Mouse (Mus musculus): ENCODE measurements at regions not wholly inside any gene's neighbourhood (a gene's known extent, or its start where the extent isn't known, plus 50 kb on each side); places are given as distances from the start of the nearest gene placed in this dataset.

DNA sequence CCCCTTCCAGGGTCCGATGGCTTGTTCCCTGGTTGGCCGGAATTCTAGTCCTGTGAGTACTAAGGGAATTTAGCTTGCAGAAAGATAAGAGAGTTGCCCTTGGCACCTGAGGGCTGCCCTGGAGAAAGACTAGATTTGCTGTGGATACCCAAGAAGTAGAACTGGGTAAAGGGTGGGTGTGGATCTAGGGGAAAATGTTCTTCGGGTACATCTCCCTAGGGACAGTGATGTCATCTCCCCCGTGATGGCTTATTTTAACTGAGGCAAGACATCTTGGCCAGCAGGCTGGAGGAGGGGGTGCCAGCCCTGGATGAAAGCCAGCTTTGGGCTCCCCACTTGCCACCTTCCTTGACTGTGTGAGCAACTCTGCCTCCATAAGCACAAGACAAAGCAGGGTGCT, 77.5 kb downstream of the Fam43a start:
- no peaks in the 10 kb centered on the region for H3K36me3 ChIP-seq (replicated peaks; ENCODE audit: control insufficient read depth, insufficient read depth, low read depth, low read length)
- DNase-seq (ENCODE audit: low spot score) = no peak
- no peaks in the 10 kb centered on the region for H3K4me1 ChIP-seq (ENCODE audit: control insufficient read depth, insufficient read depth, low read length)
- WGBS = 83% methylated on average over 4 of the region's 4 CpGs
- H3K9me3 ChIP-seq (replicated peaks; ENCODE audit: control insufficient read depth, low read length) = no peaks in the 10 kb centered on the region
- H3K4me3 ChIP-seq (ENCODE audit: low read depth, low read length) = no peak overlapping the region
- H3K27me3 ChIP-seq (ENCODE audit: control insufficient read depth, insufficient read depth, low read length) = no peaks in the 10 kb centered on the region
- no peak for ATAC-seq (replicated peaks; ENCODE audit: insufficient number of reproducible peaks, low FRiP score, low TSS enrichment, low read depth)
- H3K4me2 ChIP-seq (ENCODE audit: low read depth, low read length) = no peak overlapping the region
- H3K27ac ChIP-seq (replicated peaks; ENCODE audit: low read depth, low read length) = no peak overlapping the region
- no peak overlapping the region for H3K9ac ChIP-seq (replicated peaks; ENCODE audit: low read length)

GRCm38 (mm10) chr16:30677896-30678707, 78.6 kb downstream of the Fam43a start:
- no peaks in the 10 kb centered on the region for H3K27me3 ChIP-seq (ENCODE audit: control insufficient read depth, insufficient read depth, low read length)
- WGBS = 79% methylated on average over 7 of the region's 7 CpGs
- ATAC-seq (replicated peaks; ENCODE audit: insufficient number of reproducible peaks, low FRiP score, low TSS enrichment, low read depth) = no peak

GRCm38 (mm10) chr16:30678708-30679492, 79.4 kb downstream of the Fam43a start:
- Histone ChIP-seq H3K4me1 (ENCODE audit: control insufficient read depth, insufficient read depth, low read length) (no peaks in the 10 kb centered on the region), H3K27me3 (ENCODE audit: control insufficient read depth, insufficient read depth, low read length) (no peaks in the 10 kb centered on the region), H3K4me2 (ENCODE audit: low read depth, low read length) (no peak overlapping the region), H3K9me3 (replicated peaks; ENCODE audit: control insufficient read depth, low read length) (no peaks in the 10 kb centered on the region), H3K4me3 (ENCODE audit: low read depth, low read length) (no peak overlapping the region), H3K36me3 (replicated peaks; ENCODE audit: control insufficient read depth, insufficient read depth, low read depth, low read length) (no peaks in the 10 kb centered on the region), H3K27ac (replicated peaks; ENCODE audit: low read depth, low read length) (no peak overlapping the region), H3K9ac (replicated peaks; ENCODE audit: low read length) (no peak overlapping the region)
- DNase-seq (ENCODE audit: low spot score) (no peak), ATAC-seq (replicated peaks; ENCODE audit: insufficient number of reproducible peaks, low FRiP score, low TSS enrichment, low read depth) (no peak)
- WGBS = 86% methylated on average over 9 of the region's 9 CpGs

More at GRCm38 (mm10) chr16:30677896-30678707, 78.6 kb downstream of the Fam43a start:
- no peak overlapping the region for H3K9ac ChIP-seq (replicated peaks; ENCODE audit: low read length)
- H3K36me3 ChIP-seq (replicated peaks; ENCODE audit: control insufficient read depth, insufficient read depth, low read depth, low read length) = no peaks in the 10 kb centered on the region
- no peaks in the 10 kb centered on the region for H3K9me3 ChIP-seq (replicated peaks; ENCODE audit: control insufficient read depth, low read length)
- no peak overlapping the region for H3K27ac ChIP-seq (replicated peaks; ENCODE audit: low read depth, low read length)
- no peak for DNase-seq (ENCODE audit: low spot score)
- H3K4me3 ChIP-seq (ENCODE audit: low read depth, low read length) = no peak overlapping the region
- no peak overlapping the region for H3K4me2 ChIP-seq (ENCODE audit: low read depth, low read length)
- H3K4me1 ChIP-seq (ENCODE audit: control insufficient read depth, insufficient read depth, low read length) = no peaks in the 10 kb centered on the region

- Histone ChIP-seq H3K4me2 (ENCODE audit: low read depth, low read length) (no peak overlapping the region), H3K27ac (replicated peaks; ENCODE audit: low read depth, low read length) (no peak overlapping the region), H3K4me3 (ENCODE audit: low read depth, low read length) (no peak overlapping the region), H3K36me3 (replicated peaks; ENCODE audit: control insufficient read depth, insufficient read depth, low read depth, low read length) (no peaks in the 10 kb centered on the region), H3K9me3 (replicated peaks; ENCODE audit: control insufficient read depth, low read length) (no peaks in the 10 kb centered on the region), H3K4me1 (ENCODE audit: control insufficient read depth, insufficient read depth, low read length) (no peaks in the 10 kb centered on the region), H3K27me3 (ENCODE audit: control insufficient read depth, insufficient read depth, low read length) (no peaks in the 10 kb centered on the region), H3K9ac (replicated peaks; ENCODE audit: low read length) (no peak overlapping the region)
- 89% methylated on average over 3 of the region's 3 CpGs for WGBS
- ATAC-seq (replicated peaks; ENCODE audit: insufficient number of reproducible peaks, low FRiP score, low TSS enrichment, low read depth) (no peak), DNase-seq (ENCODE audit: low spot score) (no peak)
Measured at GRCm38 (mm10) chr16:30679493-30679811, 79.9 kb downstream of the Fam43a start.

- WGBS = 86% methylated on average over 4 of the region's 4 CpGs
Measured at GRCm38 (mm10) chr16:30681421-30681820, 81.9 kb downstream of the Fam43a start.

DNA sequence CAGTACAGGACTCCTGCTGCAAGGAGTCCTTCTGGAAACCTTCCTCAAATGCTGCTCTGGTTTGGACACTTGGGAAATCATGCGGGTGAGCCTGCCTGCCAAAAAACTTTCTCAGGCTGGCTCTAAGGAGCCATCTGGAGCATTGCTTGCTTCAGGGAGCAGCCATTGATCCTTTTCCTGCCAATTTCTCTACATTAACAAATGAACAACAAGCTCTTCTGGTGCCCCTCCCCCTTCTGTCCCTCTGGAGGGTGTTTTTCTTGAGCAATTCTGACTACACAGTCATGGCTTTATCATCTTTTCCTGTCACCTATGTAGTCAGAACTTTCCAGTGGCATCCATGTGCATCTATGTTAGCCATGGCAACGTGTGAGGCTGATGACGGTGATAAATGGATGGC, 84.5 kb downstream of the Fam43a start:
- no peaks in the 10 kb centered on the region for H3K9me3 ChIP-seq (replicated peaks; ENCODE audit: control insufficient read depth, low read length)
- no peaks in the 10 kb centered on the region for H3K4me1 ChIP-seq (ENCODE audit: control insufficient read depth, insufficient read depth, low read length)
- no peaks in the 10 kb centered on the region for H3K27me3 ChIP-seq (ENCODE audit: control insufficient read depth, insufficient read depth, low read length)
- H3K4me3 ChIP-seq (ENCODE audit: low read depth, low read length) = no peak overlapping the region
- H3K27ac ChIP-seq (replicated peaks; ENCODE audit: low read depth, low read length) = no peak overlapping the region
- no peaks in the 10 kb centered on the region for H3K36me3 ChIP-seq (replicated peaks; ENCODE audit: control insufficient read depth, insufficient read depth, low read depth, low read length)
- 94% methylated on average over 3 of the region's 3 CpGs for WGBS
- H3K4me2 ChIP-seq (ENCODE audit: low read depth, low read length) = no peak overlapping the region
- no peak for DNase-seq (ENCODE audit: low spot score)
- no peak for ATAC-seq (replicated peaks; ENCODE audit: insufficient number of reproducible peaks, low FRiP score, low TSS enrichment, low read depth)
- no peak overlapping the region for H3K9ac ChIP-seq (replicated peaks; ENCODE audit: low read length)

More at GRCm38 (mm10) chr16:30681421-30681820, 81.9 kb downstream of the Fam43a start:
- Histone ChIP-seq H3K36me3 (replicated peaks; ENCODE audit: control insufficient read depth, insufficient read depth, low read depth, low read length) (no peaks in the 10 kb centered on the region), H3K27me3 (ENCODE audit: control insufficient read depth, insufficient read depth, low read length) (no peaks in the 10 kb centered on the region), H3K4me1 (ENCODE audit: control insufficient read depth, insufficient read depth, low read length) (no peaks in the 10 kb centered on the region), H3K4me3 (ENCODE audit: low read depth, low read length) (no peak overlapping the region), H3K9ac (replicated peaks; ENCODE audit: low read length) (no peak overlapping the region), H3K4me2 (ENCODE audit: low read depth, low read length) (no peak overlapping the region), H3K27ac (replicated peaks; ENCODE audit: low read depth, low read length) (no peak overlapping the region), H3K9me3 (replicated peaks; ENCODE audit: control insufficient read depth, low read length) (no peaks in the 10 kb centered on the region)
- no peak for ATAC-seq (replicated peaks; ENCODE audit: insufficient number of reproducible peaks, low FRiP score, low TSS enrichment, low read depth)
- no peak for DNase-seq (ENCODE audit: low spot score)

- H3K4me2 ChIP-seq (ENCODE audit: low read depth, low read length) = no peak overlapping the region
- H3K9ac ChIP-seq (replicated peaks; ENCODE audit: low read length) = no peak overlapping the region
- no peak for ATAC-seq (replicated peaks; ENCODE audit: insufficient number of reproducible peaks, low FRiP score, low TSS enrichment, low read depth)
- H3K36me3 ChIP-seq (replicated peaks; ENCODE audit: control insufficient read depth, insufficient read depth, low read depth, low read length) = no peaks in the 10 kb centered on the region
- H3K9me3 ChIP-seq (replicated peaks; ENCODE audit: control insufficient read depth, low read length) = no peaks in the 10 kb centered on the region
- no peak overlapping the region for H3K4me3 ChIP-seq (ENCODE audit: low read depth, low read length)
- no peaks in the 10 kb centered on the region for H3K4me1 ChIP-seq (ENCODE audit: control insufficient read depth, insufficient read depth, low read length)
- H3K27ac ChIP-seq (replicated peaks; ENCODE audit: low read depth, low read length) = no peak overlapping the region
- DNase-seq (ENCODE audit: low spot score) = no peak
- WGBS = 72% methylated on average over 6 of the region's 6 CpGs
- H3K27me3 ChIP-seq (ENCODE audit: control insufficient read depth, insufficient read depth, low read length) = no peaks in the 10 kb centered on the region
Measured at GRCm38 (mm10) chr16:30686536-30686935, 87.0 kb downstream of the Fam43a start.

DNA sequence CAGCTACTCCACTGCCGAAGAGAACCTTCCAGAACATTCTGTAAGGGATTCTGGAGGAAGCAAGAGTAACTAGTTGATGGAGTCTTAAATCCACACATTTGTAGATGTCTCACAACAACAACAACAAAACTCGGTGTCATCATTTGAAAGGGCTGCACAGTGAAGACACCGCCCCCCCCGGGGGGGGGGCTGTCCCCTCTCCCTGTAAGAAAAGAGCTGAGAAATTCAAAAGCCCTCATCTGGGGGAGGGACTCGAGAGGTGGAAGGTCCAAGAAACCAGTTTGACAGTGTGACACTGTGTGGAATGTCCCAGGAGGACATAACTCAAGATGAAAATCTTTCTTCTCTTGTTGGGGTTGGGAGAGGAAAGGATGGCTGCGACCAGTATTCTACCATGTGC, 87.7 kb downstream of the Fam43a start:
- Histone ChIP-seq H3K4me3 (ENCODE audit: low read depth, low read length) (no peak overlapping the region), H3K27ac (replicated peaks; ENCODE audit: low read depth, low read length) (no peak overlapping the region), H3K9me3 (replicated peaks; ENCODE audit: control insufficient read depth, low read length) (no peaks in the 10 kb centered on the region), H3K4me2 (ENCODE audit: low read depth, low read length) (no peak overlapping the region), H3K36me3 (replicated peaks; ENCODE audit: control insufficient read depth, insufficient read depth, low read depth, low read length) (no peaks in the 10 kb centered on the region), H3K27me3 (ENCODE audit: control insufficient read depth, insufficient read depth, low read length) (no peaks in the 10 kb centered on the region), H3K9ac (replicated peaks; ENCODE audit: low read length) (no peak overlapping the region), H3K4me1 (ENCODE audit: control insufficient read depth, insufficient read depth, low read length) (no peaks in the 10 kb centered on the region)
- ATAC-seq (replicated peaks; ENCODE audit: insufficient number of reproducible peaks, low FRiP score, low TSS enrichment, low read depth) = no peak
- WGBS = 89% methylated on average over 6 of the region's 6 CpGs
- DNase-seq (ENCODE audit: low spot score) = no peak
